Mouse (Mus musculus) intestine, embryonic 16.5 days (tissue): ENCODE data around the gene Espl1. TPM values are rescaled to one million over a fixed set of nuclear protein-coding genes. Genes with fewer than 3 reads are reported as not detected.
A peak's percentile ranks its signal among the peaks of the same experiment; 100 is the strongest.

ENCODE experiments used
- ATAC-seq: fragments of 200-750 bp; cut with Nextera tagmentation; 2 replicates; pipeline ENCODE4 v1.8.0; 2017; ENCODE audit warnings: moderate TSS enrichment, moderate library complexity
- H3K27ac ChIP-seq: fragments of 300-500 bp; sonication (generic); 2 replicates; pipeline ENCODE4 v1.5.1; 2014; ENCODE audit warnings: mild to moderate bottlenecking, low read length
- H3K27me3 ChIP-seq: fragments of 300-500 bp; sonication (generic); replicated peaks from 2 replicates; pipeline ENCODE4 v1.6.1; 2014; ENCODE audit warnings: low read length, control low read depth, mixed read lengths; ENCODE audit not compliant: control insufficient read depth, insufficient read depth
- H3K36me3 ChIP-seq: fragments of 300-500 bp; sonication (generic); 2 replicates; pipeline ENCODE4 v1.6.1; 2014; ENCODE audit warnings: low read length, control low read depth; ENCODE audit not compliant: control insufficient read depth, insufficient read depth
- H3K4me1 ChIP-seq: fragments of 300-500 bp; sonication (generic); 2 replicates; pipeline ENCODE4 v1.6.1; 2014; ENCODE audit warnings: low read length, control low read depth, mixed read lengths; ENCODE audit not compliant: control insufficient read depth, insufficient read depth
- H3K4me2 ChIP-seq: fragments of 300-500 bp; sonication (generic); 2 replicates; pipeline ENCODE4 v1.6.1; 2014; ENCODE audit warnings: low read depth, low read length, control low read depth
- H3K4me3 ChIP-seq: fragments of 300-500 bp; sonication (generic); 2 replicates; pipeline ENCODE4 v1.5.1; 2014; ENCODE audit warnings: mild to moderate bottlenecking, low read length
- H3K9ac ChIP-seq: fragments of 300-500 bp; sonication (generic); 2 replicates; pipeline ENCODE4 v1.6.1; 2014; ENCODE audit warnings: low read depth, low read length
- H3K9me3 ChIP-seq: fragments of 300-500 bp; sonication (generic); 2 replicates; pipeline ENCODE4 v1.6.1; 2016; ENCODE audit warnings: low read length, control low read depth; ENCODE audit not compliant: control insufficient read depth
- WGBS: fragments of 180-500 bp; shearing (Covaris S2); extraction: QIAGEN DNeasy Blood & Tissue Kit; methylation state at CpG from one replicate; pipeline ENCODE4 v1.1.7; 2014; 5-methylcytosine and 5-hydroxymethylcytosine counted together
- polyA plus RNA-seq: library from polyadenylated mRNA; unstranded; fragments of >200 nt; fragmentation: Nextera tagmentation; extraction: Ambion mirVana; gene quantifications from 2 replicates; pipeline ENCODE4 v1.2.1, GENCODE M21; 2015

The Espl1 gene
- polyA plus RNA-seq, 1 experiment from 2014 or later: 21.1 TPM

- H3K36me3 ChIP-seq: peaks cover 11% of the 10 kb centered on the region
- ATAC-seq: no peak
- H3K27me3 ChIP-seq: no peaks in the 10 kb centered on the region
- no peak overlapping the region for H3K4me2 ChIP-seq
- no peak overlapping the region for H3K9ac ChIP-seq
- WGBS: 67% methylated on average over 3 of the region's 3 CpGs
- no peak overlapping the region for H3K4me3 ChIP-seq
- no peaks in the 10 kb centered on the region for H3K9me3 ChIP-seq
- no peak overlapping the region for H3K27ac ChIP-seq
- H3K4me1 ChIP-seq: peaks cover 13% of the 10 kb centered on the region
Measured at GRCm38 (mm10) chr15:102283648-102284047, 12.4 kb upstream of the Espl1 start.

GRCm38 (mm10) chr15:102287395-102287794, 8.7 kb upstream of the Espl1 start:
- no peak overlapping the region for H3K9ac ChIP-seq
- H3K9me3 ChIP-seq: no peaks in the 10 kb centered on the region
- no peak overlapping the region for H3K4me2 ChIP-seq
- H3K27ac ChIP-seq: no peak overlapping the region
- no peaks in the 10 kb centered on the region for H3K36me3 ChIP-seq
- no peaks in the 10 kb centered on the region for H3K27me3 ChIP-seq
- no peak for ATAC-seq
- no peaks in the 10 kb centered on the region for H3K4me1 ChIP-seq
- no peak overlapping the region for H3K4me3 ChIP-seq

- Histone ChIP-seq H3K36me3 (0 out of 2 replicates have a peak, but pooled peaks cover 12% of the 10 kb centered on the region), H3K27ac (no peak overlapping the region), H3K4me2 (peak overlapping the region; percentile 86), H3K9ac (peak overlapping the region; percentile 77), H3K9me3 (no peaks in the 10 kb centered on the region), H3K27me3 (no peaks in the 10 kb centered on the region), H3K4me1 (peaks cover 9% of the 10 kb centered on the region; the same call in 1 of the 2 replicates), H3K4me3 (peak overlapping the region; percentile 77)
- peak; percentile 58 for ATAC-seq
- 5% methylated on average over 24 of the region's 24 CpGs for WGBS
Measured at GRCm38 (mm10) chr15:102296368-102297006, 421 bp downstream of the Espl1 start.

GRCm38 (mm10) chr15:102302542-102302941, 6.5 kb downstream of the Espl1 start:
- no peak for ATAC-seq
- H3K4me2 ChIP-seq: no peak overlapping the region
- H3K9ac ChIP-seq: no peak overlapping the region
- WGBS: 78% methylated on average over 6 of the region's 6 CpGs
- H3K36me3 ChIP-seq: peaks cover 28% of the 10 kb centered on the region; the same call in 1 of the 2 replicates
- H3K4me1 ChIP-seq: 0 out of 2 replicates have a peak, but pooled peaks cover 3% of the 10 kb centered on the region
- no peaks in the 10 kb centered on the region for H3K9me3 ChIP-seq
- no peaks in the 10 kb centered on the region for H3K27me3 ChIP-seq
- H3K4me3 ChIP-seq: no peak overlapping the region
- H3K27ac ChIP-seq: no peak overlapping the region

GRCm38 (mm10) chr15:102308717-102309116, 12.7 kb downstream of the Espl1 start:
- peaks cover 23% of the 10 kb centered on the region; the same call in 1 of the 2 replicates for H3K36me3 ChIP-seq
- H3K9me3 ChIP-seq: no peaks in the 10 kb centered on the region
- WGBS: 86% methylated on average over 9 of the region's 9 CpGs
- H3K4me2 ChIP-seq: no peak overlapping the region
- no peak for ATAC-seq
- H3K27ac ChIP-seq: no peak overlapping the region
- no peaks in the 10 kb centered on the region for H3K27me3 ChIP-seq
- 0 out of 2 replicates have a peak, but pooled peaks cover 3% of the 10 kb centered on the region for H3K4me1 ChIP-seq
- H3K9ac ChIP-seq: no peak overlapping the region
- no peak overlapping the region for H3K4me3 ChIP-seq

GRCm38 (mm10) chr15:102310074-102310845, 14.2 kb downstream of the Espl1 start:
- no peaks in the 10 kb centered on the region for H3K27me3 ChIP-seq
- no peak overlapping the region for H3K27ac ChIP-seq
- 59% methylated on average over 10 of the region's 10 CpGs for WGBS
- peak; percentile 68; the same call in 1 of the 2 replicates for ATAC-seq
- H3K4me1 ChIP-seq: 0 out of 2 replicates have a peak, but pooled peaks cover 3% of the 10 kb centered on the region
- H3K9ac ChIP-seq: no peak overlapping the region
- peaks cover 20% of the 10 kb centered on the region for H3K36me3 ChIP-seq
- H3K4me2 ChIP-seq: no peak overlapping the region
- no peaks in the 10 kb centered on the region for H3K9me3 ChIP-seq
- no peak overlapping the region for H3K4me3 ChIP-seq

- Histone ChIP-seq H3K36me3 (peaks cover 16% of the 10 kb centered on the region), H3K4me2 (no peak overlapping the region), H3K27me3 (no peaks in the 10 kb centered on the region), H3K27ac (no peak overlapping the region), H3K9ac (no peak overlapping the region), H3K4me3 (no peak overlapping the region), H3K9me3 (no peaks in the 10 kb centered on the region), H3K4me1 (0 out of 2 replicates have a peak, but pooled peaks cover 3% of the 10 kb centered on the region)
- ATAC-seq: no peak
Measured at GRCm38 (mm10) chr15:102311489-102311888, 15.4 kb downstream of the Espl1 start.

- H3K27ac ChIP-seq: no peak overlapping the region
- H3K4me1 ChIP-seq: no peaks in the 10 kb centered on the region
Measured at GRCm38 (mm10) chr15:102315292-102315691, 19.2 kb downstream of the Espl1 start.

GRCm38 (mm10) chr15:102316263-102316662, 20.2 kb downstream of the Espl1 start:
- no peak for ATAC-seq
- H3K36me3 ChIP-seq: peaks cover 20% of the 10 kb centered on the region

More at GRCm38 (mm10) chr15:102315292-102315691, 19.2 kb downstream of the Espl1 start:
- H3K9ac ChIP-seq: no peak overlapping the region
- H3K27me3 ChIP-seq: no peaks in the 10 kb centered on the region
- ATAC-seq: no peak
- 88% methylated on average over 8 of the region's 8 CpGs for WGBS
- H3K4me3 ChIP-seq: no peak overlapping the region
- peaks cover 19% of the 10 kb centered on the region for H3K36me3 ChIP-seq
- H3K4me2 ChIP-seq: no peak overlapping the region
- no peaks in the 10 kb centered on the region for H3K9me3 ChIP-seq

More at GRCm38 (mm10) chr15:102316263-102316662, 20.2 kb downstream of the Espl1 start:
- Histone ChIP-seq H3K4me3 (no peak overlapping the region), H3K9me3 (no peaks in the 10 kb centered on the region), H3K4me2 (no peak overlapping the region), H3K9ac (no peak overlapping the region), H3K27ac (no peak overlapping the region), H3K27me3 (no peaks in the 10 kb centered on the region), H3K4me1 (no peaks in the 10 kb centered on the region)
- 85% methylated on average over 6 of the region's 6 CpGs for WGBS
